Mouse (Mus musculus): ENCODE data around the gene Grin2c. TPM values are rescaled to one million over a fixed set of nuclear protein-coding genes. Genes with fewer than 3 reads are reported as not detected.

Gene Grin2c
- polyA plus RNA-seq, 1 experiment from 2014 or later, result 0.04 TPM

GRCm38 (mm10) chr11:115222077-115222476 is 45.0 kb downstream of the Grin2c start:
- TF ChIP-seq EP300 (IDR thresholded peaks at IDR 0.05; ENCODE audit: low read depth), result no peak
- TF ChIP-seq CTCF (IDR thresholded peaks at IDR 0.05; ENCODE audit: low read depth), result no peak
- no peak overlapping the region for H3K4me2 ChIP-seq (ENCODE audit: low read depth, low read length)

GRCm38 (mm10) chr11:115219685-115220084 is 47.4 kb downstream of the Grin2c start:
- no peak for DNase-seq
- WGBS (ENCODE audit: insufficient replicate concordance), result 61% methylated on average over 10 of the region's 10 CpGs
- peaks cover 35% of the 10 kb centered on the region for H3K4me1 ChIP-seq (ENCODE audit: insufficient read depth)
- peak overlapping the region; percentile 29; the same call in 1 of the 2 replicates for H3K4me2 ChIP-seq (ENCODE audit: low read depth, low read length)
- TF ChIP-seq EP300 (IDR thresholded peaks at IDR 0.05; ENCODE audit: low read depth) (no peak), CTCF (IDR thresholded peaks at IDR 0.05; ENCODE audit: low read depth) (no peak)
- ATAC-seq, result peak; percentile 69
- H3K9ac ChIP-seq (replicated peaks), result no peak overlapping the region
- peak overlapping the region; percentile 87 for H3K27ac ChIP-seq (ENCODE audit: low read depth)
- no peaks in the 10 kb centered on the region for H3K27me3 ChIP-seq (ENCODE audit: insufficient read depth, low read length)
- H3K4me3 ChIP-seq (ENCODE audit: low read depth, low read length), result no peak overlapping the region
- peaks cover 4% of the 10 kb centered on the region for H3K36me3 ChIP-seq (replicated peaks; ENCODE audit: insufficient read depth, low read length)
- no peaks in the 10 kb centered on the region for H3K9me3 ChIP-seq (ENCODE audit: low read length)

More at GRCm38 (mm10) chr11:115222077-115222476, 45.0 kb downstream of the Grin2c start:
- WGBS (ENCODE audit: insufficient replicate concordance), result 66% methylated on average over 12 of the region's 12 CpGs
- Histone ChIP-seq H3K27ac (ENCODE audit: low read depth) (peak overlapping the region; percentile 44; the same call in 1 of the 2 replicates), H3K9ac (replicated peaks) (no peak overlapping the region), H3K4me3 (ENCODE audit: low read depth, low read length) (no peak overlapping the region), H3K36me3 (replicated peaks; ENCODE audit: insufficient read depth, low read length) (no peaks in the 10 kb centered on the region), H3K4me1 (ENCODE audit: insufficient read depth) (peaks cover 40% of the 10 kb centered on the region), H3K27me3 (ENCODE audit: insufficient read depth, low read length) (no peaks in the 10 kb centered on the region), H3K9me3 (ENCODE audit: low read length) (no peaks in the 10 kb centered on the region)
- DNase-seq, result no peak
- ATAC-seq, result no peak

GRCm38 (mm10) chr11:115219263-115219662 is 47.8 kb downstream of the Grin2c start:
- TF ChIP-seq CTCF (IDR thresholded peaks at IDR 0.05; ENCODE audit: low read depth) (no peak), EP300 (IDR thresholded peaks at IDR 0.05; ENCODE audit: low read depth) (no peak; the same call in 1 of the 2 replicates)
- no peaks in the 10 kb centered on the region for H3K27me3 ChIP-seq (ENCODE audit: insufficient read depth, low read length)
- peak overlapping the region; percentile 87 for H3K27ac ChIP-seq (ENCODE audit: low read depth)
- WGBS (ENCODE audit: insufficient replicate concordance), result 40% methylated on average over 9 of the region's 9 CpGs
- DNase-seq, result peak; percentile 68
- H3K4me3 ChIP-seq (ENCODE audit: low read depth, low read length), result no peak overlapping the region
- H3K9me3 ChIP-seq (ENCODE audit: low read length), result no peaks in the 10 kb centered on the region
- H3K4me1 ChIP-seq (ENCODE audit: insufficient read depth), result peaks cover 32% of the 10 kb centered on the region
- H3K4me2 ChIP-seq (ENCODE audit: low read depth, low read length), result peak overlapping the region; percentile 29
- ATAC-seq, result peak; percentile 89
- peaks cover 4% of the 10 kb centered on the region for H3K36me3 ChIP-seq (replicated peaks; ENCODE audit: insufficient read depth, low read length)
- no peak overlapping the region for H3K9ac ChIP-seq (replicated peaks)

- DNase-seq (no peak), ATAC-seq (no peak)
- Histone ChIP-seq H3K27ac (ENCODE audit: low read depth) (peak overlapping the region; percentile 87), H3K4me1 (ENCODE audit: insufficient read depth) (peaks cover 25% of the 10 kb centered on the region), H3K9ac (replicated peaks) (no peak overlapping the region; the same call in 1 of the 2 replicates), H3K36me3 (replicated peaks; ENCODE audit: insufficient read depth, low read length) (peaks cover 4% of the 10 kb centered on the region), H3K4me2 (ENCODE audit: low read depth, low read length) (no peak overlapping the region), H3K27me3 (ENCODE audit: insufficient read depth, low read length) (no peaks in the 10 kb centered on the region), H3K4me3 (ENCODE audit: low read depth, low read length) (no peak overlapping the region), H3K9me3 (ENCODE audit: low read length) (no peaks in the 10 kb centered on the region)
- 56% methylated on average over 18 of the region's 18 CpGs for WGBS (ENCODE audit: insufficient replicate concordance)
- no peak for TF ChIP-seq CTCF (IDR thresholded peaks at IDR 0.05; ENCODE audit: low read depth)
- TF ChIP-seq EP300 (IDR thresholded peaks at IDR 0.05; ENCODE audit: low read depth), result no peak
Measured at GRCm38 (mm10) chr11:115217439-115218410, 49.3 kb downstream of the Grin2c start.

GRCm38 (mm10) chr11:115215123-115215522 is 51.9 kb downstream of the Grin2c start:
- TF ChIP-seq EP300 (IDR thresholded peaks at IDR 0.05; ENCODE audit: low read depth), result no peak
- no peak for TF ChIP-seq CTCF (IDR thresholded peaks at IDR 0.05; ENCODE audit: low read depth)

GRCm38 (mm10) chr11:115212116-115212515 is 54.9 kb downstream of the Grin2c start:
- TF ChIP-seq EP300 (IDR thresholded peaks at IDR 0.05; ENCODE audit: low read depth) (no peak), CTCF (IDR thresholded peaks at IDR 0.05; ENCODE audit: low read depth) (no peak)
- DNase-seq, result no peak
- H3K36me3 ChIP-seq (replicated peaks; ENCODE audit: insufficient read depth, low read length), result peaks cover 16% of the 10 kb centered on the region
- H3K4me2 ChIP-seq (ENCODE audit: low read depth, low read length), result no peak overlapping the region
- H3K27ac ChIP-seq (ENCODE audit: low read depth), result no peak overlapping the region
- no peaks in the 10 kb centered on the region for H3K27me3 ChIP-seq (ENCODE audit: insufficient read depth, low read length)
- no peaks in the 10 kb centered on the region for H3K9me3 ChIP-seq (ENCODE audit: low read length)
- no peak overlapping the region for H3K9ac ChIP-seq (replicated peaks)
- no peak for ATAC-seq
- WGBS (ENCODE audit: insufficient replicate concordance), result 55% methylated on average over 13 of the region's 13 CpGs
- no peak overlapping the region for H3K4me3 ChIP-seq (ENCODE audit: low read depth, low read length)
- H3K4me1 ChIP-seq (ENCODE audit: insufficient read depth), result peaks cover 9% of the 10 kb centered on the region; the same call in 1 of the 2 replicates

More at GRCm38 (mm10) chr11:115215123-115215522, 51.9 kb downstream of the Grin2c start:
- ATAC-seq, result no peak
- H3K36me3 ChIP-seq (replicated peaks; ENCODE audit: insufficient read depth, low read length), result peaks cover 10% of the 10 kb centered on the region
- no peak overlapping the region for H3K4me2 ChIP-seq (ENCODE audit: low read depth, low read length)
- 73% methylated on average over 5 of the region's 5 CpGs for WGBS (ENCODE audit: insufficient replicate concordance)
- peaks cover 25% of the 10 kb centered on the region for H3K4me1 ChIP-seq (ENCODE audit: insufficient read depth)
- no peak overlapping the region for H3K4me3 ChIP-seq (ENCODE audit: low read depth, low read length)
- no peak overlapping the region for H3K27ac ChIP-seq (ENCODE audit: low read depth)
- no peaks in the 10 kb centered on the region for H3K9me3 ChIP-seq (ENCODE audit: low read length)
- no peaks in the 10 kb centered on the region for H3K27me3 ChIP-seq (ENCODE audit: insufficient read depth, low read length)
- no peak for DNase-seq
- H3K9ac ChIP-seq (replicated peaks), result no peak overlapping the region

Data from liver, postnatal 0 days (tissue).